In genomic region chr12:107812549-107813335, GRCm38 (mm10) we compare ENCODE assay signal across 10 mouse cellular contexts.
DNase-seq lines count a peak whose midpoint lies in the region; ATAC-seq and TF ChIP-seq lines count a peak whose summit lies in the region.
"Had no signal": no experiment of that assay in that cellular context is flagged by ENCODE, and none has a peak within 500 bp of the region (broad histone marks: within the 10 kb centered on the region; RNA-seq: fewer than 3 reads in every experiment).

No protein-coding gene starts in this region.

- H3K9me3 ChIP-seq in limb, embryonic 13.5 days: no peaks in the 10 kb centered on the region
- H3K9me3 ChIP-seq: hindbrain, embryonic 15.5 days; liver, embryonic 15.5 days had no signal

- no peak overlapping the region for H3K4me2 ChIP-seq in limb, embryonic 13.5 days (replicated peaks)
- H3K4me2 ChIP-seq: hindbrain, embryonic 15.5 days; liver, embryonic 15.5 days had no signal

- H3K9ac ChIP-seq in limb, embryonic 13.5 days: no peak overlapping the region
- H3K9ac ChIP-seq: hindbrain, embryonic 15.5 days; liver, embryonic 15.5 days had no signal

- no peaks in the 10 kb centered on the region for H3K27me3 ChIP-seq in C2C12 (ENCODE audit: control insufficient read depth, insufficient read depth, insufficient read length)
- no peaks in the 10 kb centered on the region for H3K27me3 ChIP-seq in limb, embryonic 13.5 days
- H3K27me3 ChIP-seq: hindbrain, embryonic 15.5 days; liver, embryonic 15.5 days had no signal

- H3K79me2 ChIP-seq in C2C12 (ENCODE audit: control insufficient read depth, insufficient read depth): no peaks in the 10 kb centered on the region

- peak overlapping the region; percentile 40 for H3ac ChIP-seq in C2C12 (ENCODE audit: control insufficient read depth, insufficient read length, low read depth)

- TF ChIP-seq CTCF in C2C12 (IDR thresholded peaks at IDR 0.05; ENCODE audit: control insufficient read depth, insufficient read depth, insufficient read length): no peak
- TF ChIP-seq CTCF in brain, embryonic 14.5 days (IDR thresholded peaks at IDR 0.05; ENCODE audit: borderline replicate concordance, extremely low read depth, insufficient read depth, insufficient read length): no peak

- peak; percentile 65; the same call in 1 of the 2 replicates for ATAC-seq in limb, embryonic 13.5 days (ENCODE audit: low FRiP score, low read depth)

- WGBS in limb, embryonic 13.5 days: 52% methylated on average over 14 of the region's 14 CpGs

- no peak for TF ChIP-seq POLR2A in brain, embryonic 14.5 days (IDR thresholded peaks at IDR 0.05; ENCODE audit: borderline replicate concordance, extremely low read depth, insufficient read depth, insufficient read length, poor library complexity, severe bottlenecking)

- no peaks in the 10 kb centered on the region for H3K79me3 ChIP-seq in C2C12 (ENCODE audit: low read depth)

- no peaks in the 10 kb centered on the region for H3K36me3 ChIP-seq in C2C12 (ENCODE audit: control insufficient read depth, insufficient read depth)
- H3K36me3 ChIP-seq in limb, embryonic 13.5 days: no peaks in the 10 kb centered on the region
- H3K36me3 ChIP-seq: hindbrain, embryonic 15.5 days; liver, embryonic 15.5 days had no signal

- H3K4me3 ChIP-seq in C2C12 (ENCODE audit: insufficient read depth, poor library complexity, severe bottlenecking): no peak overlapping the region
- H3K4me3 ChIP-seq in limb, embryonic 13.5 days: no peak overlapping the region
- H3K4me3 ChIP-seq: hindbrain, embryonic 15.5 days; liver, embryonic 15.5 days had no signal

- H3K4me1 ChIP-seq in limb, embryonic 13.5 days: peaks cover 31% of the 10 kb centered on the region
- H3K4me1 ChIP-seq: liver, embryonic 15.5 days had no signal

- H3K27ac ChIP-seq in limb, embryonic 13.5 days: peak overlapping the region; percentile 23; the same call in 1 of the 2 replicates
- H3K27ac ChIP-seq: hindbrain, embryonic 15.5 days; liver, embryonic 15.5 days had no signal

- DNase-seq in layer of hippocampus, adult 11-12 months (ENCODE audit: low spot score): peak; percentile 13
- no peak for DNase-seq in layer of hippocampus, postnatal 14 days (ENCODE audit: low spot score in 2 of 2)
- peak; percentile 67 for DNase-seq in brain, embryonic 14.5 days (ENCODE audit: low read depth)
- DNase-seq in heart, adult 11 months: no peak
- no peak for DNase-seq in yolk sac, embryonic 10.5 days (ENCODE audit: low spot score)
- DNase-seq: retina, postnatal 1 day had no signal

TF ChIP-seq in C2C12, 6 proteins besides CTCF, POLR2A, EP300 and RAD21:
- TF ChIP-seq MAX (IDR thresholded peaks at IDR 0.05) (no peak), MYOD1 (IDR thresholded peaks at IDR 0.05; ENCODE audit: control insufficient read depth, insufficient read length, low read depth) (peak; percentile 62)

Comparison
In these comparisons a context has a peak if more than half of its experiments do, and no peak if none do; other contexts are left out.
1. DNase-seq: peak in layer of hippocampus, adult 11-12 months (single experiment) and brain, embryonic 14.5 days (single experiment); none in layer of hippocampus, postnatal 14 days (0 of 2), heart, adult 11 months (single experiment) and yolk sac, embryonic 10.5 days (single experiment).